Mouse (Mus musculus): ENCODE data around the gene 1700024P04Rik.

- no peak for TF ChIP-seq POLR2A (IDR thresholded peaks at IDR 0.05; ENCODE audit: insufficient read length, low read depth)
- TF ChIP-seq MAX (IDR thresholded peaks at IDR 0.05; ENCODE audit: low read depth), result no peak
- TF ChIP-seq MYOD1 (IDR thresholded peaks at IDR 0.05; ENCODE audit: control insufficient read depth in 1 of 3, insufficient read length in 2 of 3, low read depth in 2 of 3), result no peak
- no peak for TF ChIP-seq E2F4 (IDR thresholded peaks at IDR 0.05; ENCODE audit: insufficient read depth)
- no peak for TF ChIP-seq TCF12 (IDR thresholded peaks at IDR 0.05; ENCODE audit: insufficient read depth, poor library complexity, severe bottlenecking)
Measured at GRCm38 (mm10) chr13:98946434-98946833, 37.9 kb downstream of the 1700024P04Rik start.
